Mouse (Mus musculus): ENCODE measurements around the gene Tppp3.

DNA sequence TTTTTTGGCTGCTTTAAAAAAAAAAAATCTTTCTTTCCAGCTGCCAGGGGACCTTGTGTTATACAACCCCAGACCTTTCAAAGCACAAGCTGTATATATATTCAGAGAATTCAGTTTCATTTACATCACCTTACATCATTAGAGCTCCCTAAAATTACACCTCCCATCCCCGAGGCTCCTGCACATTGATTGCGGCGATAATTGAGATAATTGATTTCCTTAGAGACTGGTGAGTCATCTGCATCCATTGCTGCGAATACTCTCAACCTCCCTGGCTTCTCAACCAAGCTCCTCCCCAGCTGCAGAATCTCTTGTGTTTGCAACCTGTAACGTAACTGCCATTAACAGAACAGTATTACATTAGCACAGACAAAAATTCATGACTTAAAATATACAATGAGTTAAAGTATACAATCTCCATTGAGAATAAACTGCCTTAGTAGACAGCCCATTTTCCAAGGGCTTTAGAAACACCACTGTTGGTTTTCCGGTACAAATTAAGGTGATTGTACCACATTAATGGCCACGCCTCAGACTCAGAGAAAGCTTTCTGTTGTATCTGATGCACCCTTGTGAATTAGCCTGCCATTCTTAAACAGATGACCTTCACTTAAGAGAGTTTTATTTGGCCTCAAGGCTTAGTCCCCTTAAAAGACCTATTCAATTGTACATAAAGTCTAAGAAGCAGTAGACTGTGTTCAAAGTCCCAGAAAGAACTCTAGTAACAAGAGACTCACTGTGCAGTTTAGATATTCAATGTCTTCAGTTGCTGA is 39.4 kb downstream of the Tppp3 start:
- no peak for TF ChIP-seq EP300 (IDR thresholded peaks at IDR 0.05; ENCODE audit: low read length)
- TF ChIP-seq CTCF (conservative IDR thresholded peaks at IDR 0.05 in 1 of 2, IDR thresholded peaks at IDR 0.05 in 1 of 2; ENCODE audit: low read depth in 2 of 2, low read length in 2 of 2), result no peak
